Mouse (Mus musculus) liver, postnatal 0 days (tissue): ENCODE data around the gene Ptprcap. TPM values are rescaled to one million over a fixed set of nuclear protein-coding genes. Genes with fewer than 3 reads are reported as not detected.

Experiments used
- ATAC-seq: fragments of 200-750 bp; cut with Nextera tagmentation; 2 replicates; pipeline ENCODE4 v1.8.0; 2017; ENCODE audit warnings: mild to moderate bottlenecking, moderate library complexity
- DNase-seq: peaks from one replicate; pipeline ENCODE4 v3.0.0-alpha.2; 2016
- H3K27ac ChIP-seq: fragments of 300-500 bp; sonication (generic); 2 replicates; pipeline ENCODE4 v1.5.1; 2014; ENCODE audit warnings: antibody characterized with exemption, moderate library complexity, mild to moderate bottlenecking, low read depth
- H3K27me3 ChIP-seq: fragments of 300-500 bp; sonication (generic); 2 replicates; pipeline ENCODE4 v1.6.1; 2014; ENCODE audit warnings: low read length, control low read depth, mixed read lengths; ENCODE audit not compliant: insufficient read depth
- H3K36me3 ChIP-seq: fragments of 300-500 bp; sonication (generic); replicated peaks from 2 replicates; pipeline ENCODE4 v1.6.1; 2014; ENCODE audit warnings: mild to moderate bottlenecking, control low read depth, low read length, moderate library complexity, mixed read lengths; ENCODE audit not compliant: insufficient read depth
- H3K4me1 ChIP-seq: fragments of 300-500 bp; sonication (generic); 2 replicates; pipeline ENCODE4 v1.6.1; 2014; ENCODE audit warnings: antibody characterized with exemption, mild to moderate bottlenecking, control low read depth; ENCODE audit not compliant: insufficient read depth
- H3K4me2 ChIP-seq: fragments of 300-500 bp; sonication (generic); 2 replicates; pipeline ENCODE4 v1.6.1; 2014; ENCODE audit warnings: low read depth, mild to moderate bottlenecking, low read length, moderate library complexity, mixed read lengths
- H3K4me3 ChIP-seq: fragments of 300-500 bp; sonication (generic); 2 replicates; pipeline ENCODE4 v1.5.1; 2014; ENCODE audit warnings: low read depth, low read length
- H3K9ac ChIP-seq: fragments of 300-500 bp; sonication (generic); replicated peaks from 2 replicates; pipeline ENCODE4 v1.6.1; 2014; ENCODE audit warnings: mild to moderate bottlenecking, moderate library complexity
- H3K9me3 ChIP-seq: fragments of 300-500 bp; sonication (generic); 2 replicates; pipeline ENCODE4 v1.6.1; 2016; ENCODE audit warnings: mild to moderate bottlenecking, control low read depth, low read length, mixed read lengths
- CTCF ChIP-seq: sonication (generic); IDR thresholded peaks from 2 replicates; pipeline ENCODE4 v1.5.1; 2016; ENCODE audit warnings: antibody characterized with exemption, low read depth
- EP300 ChIP-seq: IDR thresholded peaks from 2 replicates; pipeline ENCODE4 v1.6.1; 2016; ENCODE audit warnings: antibody characterized with exemption, low read depth, mild to moderate bottlenecking
- WGBS: fragments of 180-500 bp; shearing (Covaris S2); extraction: QIAGEN DNeasy Blood & Tissue Kit; methylation state at CpG from one replicate; pipeline ENCODE4 v1.1.7; 2014; ENCODE audit not compliant: insufficient replicate concordance; 5-methylcytosine and 5-hydroxymethylcytosine counted together
- polyA plus RNA-seq: library from polyadenylated mRNA; unstranded; fragments of >200 nt; fragmentation: Nextera tagmentation; extraction: Ambion mirVana; gene quantifications from 2 replicates; pipeline ENCODE4 v1.2.1, GENCODE M21; 2015

The Ptprcap gene
- polyA plus RNA-seq, 1 experiment from 2014 or later: 35.7 TPM

DNA sequence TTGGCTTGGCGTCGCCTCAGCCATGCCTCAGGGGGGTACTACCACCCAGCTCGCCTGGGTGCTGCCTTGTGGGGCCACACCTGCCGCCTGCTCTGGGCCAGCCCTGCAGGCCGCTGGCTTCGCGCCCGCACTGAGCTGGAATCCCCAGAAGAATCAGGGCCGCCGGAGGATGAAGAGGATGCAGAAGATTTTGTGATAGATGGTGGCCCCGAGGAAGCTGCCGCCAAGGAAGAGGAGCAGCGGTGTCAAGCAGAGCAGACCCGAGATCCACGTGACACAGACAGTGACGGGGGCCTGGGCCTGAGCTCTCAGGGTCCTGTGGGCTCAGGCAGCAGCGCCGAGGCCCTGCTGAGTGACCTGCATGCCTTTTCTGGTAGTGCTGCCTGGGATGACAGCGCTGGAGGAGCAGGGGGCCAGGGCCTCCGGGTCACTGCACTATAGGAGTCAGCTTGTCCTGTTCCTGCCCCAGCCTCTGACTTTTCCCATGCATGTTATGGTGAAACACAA, 2.7 kb downstream of the Ptprcap start:
- Histone ChIP-seq H3K36me3 (peaks cover 50% of the 10 kb centered on the region), H3K9ac (peak overlapping the region; percentile 26; the same call in 1 of the 2 replicates), H3K9me3 (no peaks in the 10 kb centered on the region), H3K27me3 (no peaks in the 10 kb centered on the region), H3K4me2 (peak overlapping the region; percentile 45), H3K4me1 (peaks cover 5% of the 10 kb centered on the region; the same call in 1 of the 2 replicates), H3K27ac (peak overlapping the region; percentile 67), H3K4me3 (no peak overlapping the region)
- TF ChIP-seq EP300 (no peak), CTCF (no peak)
- DNase-seq (no peak), ATAC-seq (no peak)
- WGBS: 59% methylated on average over 19 of the region's 20 CpGs

- Histone ChIP-seq H3K4me1 (peaks cover 5% of the 10 kb centered on the region; the same call in 1 of the 2 replicates), H3K4me2 (no peak overlapping the region), H3K27ac (no peak overlapping the region), H3K9ac (no peak overlapping the region), H3K4me3 (no peak overlapping the region), H3K36me3 (peaks cover 49% of the 10 kb centered on the region), H3K27me3 (no peaks in the 10 kb centered on the region), H3K9me3 (no peaks in the 10 kb centered on the region)
- no peak for DNase-seq
- TF ChIP-seq CTCF (no peak), EP300 (no peak)
- no peak for ATAC-seq
- WGBS: 81% methylated on average over 12 of the region's 12 CpGs
These were observed 3.4 kb downstream of the Ptprcap start for GRCm38 (mm10) chr19:4156771-4157170.

DNA sequence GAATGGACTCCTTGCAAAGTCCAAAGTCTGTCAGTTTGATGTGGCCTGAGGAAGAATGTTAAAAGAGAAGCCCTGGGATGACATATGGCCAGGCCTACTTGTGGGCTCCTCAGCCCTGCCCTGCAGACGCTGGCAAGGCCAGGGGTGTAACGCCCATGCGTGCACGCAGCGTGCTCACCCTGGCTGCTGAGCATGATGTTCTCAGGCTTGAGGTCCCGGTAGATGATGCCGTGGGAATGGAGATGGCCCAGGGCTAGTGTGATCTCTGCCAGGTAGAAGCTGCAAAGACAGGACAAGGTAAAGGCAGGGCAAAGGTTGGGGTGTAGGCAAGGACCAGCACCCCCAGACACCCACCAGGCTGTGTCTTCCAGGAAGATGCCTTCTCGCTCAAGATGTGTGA, 5.6 kb downstream of the Ptprcap start:
- Histone ChIP-seq H3K4me1 (peaks cover 22% of the 10 kb centered on the region), H3K9me3 (no peaks in the 10 kb centered on the region)

GRCm38 (mm10) chr19:4162646-4163542, 9.5 kb downstream of the Ptprcap start, which contains the start of gene Rps6kb2:
Gene Rps6kb2, minus strand, starts transcription at chr19:4163354.
- WGBS: 6% methylated on average over 42 of the region's 42 CpGs
- H3K4me1 ChIP-seq: peaks cover 24% of the 10 kb centered on the region
- peak within 1 kb of the TSS; percentile 79 for H3K27ac ChIP-seq
- TF ChIP-seq EP300 (peak; percentile 75), CTCF (no peak)
- peak within 1 kb of the TSS; percentile 90 for H3K4me2 ChIP-seq
- DNase-seq (peak; percentile 96), ATAC-seq (peak; percentile 88)
- no peaks in the 10 kb centered on the region for H3K9me3 ChIP-seq
- no peaks in the 10 kb centered on the region for H3K27me3 ChIP-seq
- peak within 1 kb of the TSS; percentile 88 for H3K9ac ChIP-seq
- peak within 1 kb of the TSS; percentile 85 for H3K4me3 ChIP-seq
- peaks cover 15% of the 10 kb centered on the region for H3K36me3 ChIP-seq

More for the DNA sequence above, 5.6 kb downstream of the Ptprcap start:
- WGBS: 90% methylated on average over 8 of the region's 8 CpGs
- no peak for DNase-seq
- no peak overlapping the region for H3K4me2 ChIP-seq
- no peak overlapping the region for H3K27ac ChIP-seq
- no peaks in the 10 kb centered on the region for H3K27me3 ChIP-seq
- no peak overlapping the region for H3K9ac ChIP-seq
- no peak overlapping the region for H3K4me3 ChIP-seq
- H3K36me3 ChIP-seq: peaks cover 33% of the 10 kb centered on the region
- no peak for TF ChIP-seq EP300
- TF ChIP-seq CTCF: no peak
- no peak for ATAC-seq

GRCm38 (mm10) chr19:4163543-4163887, 10.1 kb downstream of the Ptprcap start:
- WGBS: 36% methylated on average over 4 of the region's 4 CpGs
- H3K4me1 ChIP-seq: peaks cover 24% of the 10 kb centered on the region
- no peak for TF ChIP-seq CTCF
- TF ChIP-seq EP300: no peak

DNA sequence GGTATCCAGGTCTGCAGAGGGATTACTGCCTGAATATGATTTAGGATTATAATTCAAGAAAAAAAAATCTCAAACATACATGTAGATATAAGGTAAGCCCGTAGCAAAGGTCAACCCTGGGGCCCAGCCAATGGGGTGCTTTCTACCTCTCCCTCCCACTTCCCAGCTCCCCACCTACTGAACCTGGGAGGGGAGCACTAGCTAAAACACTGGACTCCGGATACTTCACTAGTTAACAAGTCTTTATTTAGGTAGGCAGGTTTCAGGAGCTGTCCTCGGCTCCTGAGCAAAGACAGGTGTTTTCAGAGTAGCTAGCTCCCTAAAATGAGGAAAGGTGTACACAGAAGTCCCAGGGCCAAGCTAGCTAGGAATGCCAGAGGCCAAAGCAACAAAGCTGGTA, 10.7 kb downstream of the Ptprcap start:
- H3K4me3 ChIP-seq: no peak overlapping the region
- DNase-seq (no peak), ATAC-seq (no peak)
- peak overlapping the region; percentile 79 for H3K27ac ChIP-seq
- H3K36me3 ChIP-seq: peaks cover 7% of the 10 kb centered on the region
- H3K4me1 ChIP-seq: peaks cover 27% of the 10 kb centered on the region
- H3K4me2 ChIP-seq: no peak overlapping the region
- no peak overlapping the region for H3K9ac ChIP-seq
- TF ChIP-seq CTCF: no peak
- TF ChIP-seq EP300: no peak
- no peaks in the 10 kb centered on the region for H3K9me3 ChIP-seq
- WGBS: 78% methylated on average over 3 of the region's 3 CpGs
- no peaks in the 10 kb centered on the region for H3K27me3 ChIP-seq

More at GRCm38 (mm10) chr19:4163543-4163887, 10.1 kb downstream of the Ptprcap start:
- peak overlapping the region; percentile 85 for H3K4me3 ChIP-seq
- no peaks in the 10 kb centered on the region for H3K9me3 ChIP-seq
- peak overlapping the region; percentile 90 for H3K4me2 ChIP-seq
- H3K27ac ChIP-seq: peak overlapping the region; percentile 67
- peaks cover 13% of the 10 kb centered on the region for H3K36me3 ChIP-seq
- DNase-seq: no peak
- no peak for ATAC-seq
- no peaks in the 10 kb centered on the region for H3K27me3 ChIP-seq
- H3K9ac ChIP-seq: peak overlapping the region; percentile 88
